Mouse (Mus musculus): ENCODE measurements around the gene Usp40. TPM values are rescaled to one million over a fixed set of nuclear protein-coding genes. Genes with fewer than 3 reads are reported as not detected.

Gene Usp40
- polyA plus RNA-seq, 1 experiment from 2014 or later, result 31.2 TPM

- Histone ChIP-seq H3K4me3 (ENCODE audit: low read depth, low read length) (no peak overlapping the region), H3K4me2 (ENCODE audit: low read depth, low read length) (no peak overlapping the region), H3K27me3 (replicated peaks; ENCODE audit: control insufficient read depth, insufficient read depth, low read length) (no peaks in the 10 kb centered on the region), H3K9ac (ENCODE audit: low read depth, low read length) (no peak overlapping the region), H3K36me3 (ENCODE audit: control insufficient read depth, insufficient read depth, low read length) (peaks cover 82% of the 10 kb centered on the region), H3K4me1 (ENCODE audit: control insufficient read depth, insufficient read depth, low read length) (no peaks in the 10 kb centered on the region), H3K27ac (replicated peaks; ENCODE audit: low read depth, low read length) (no peak overlapping the region), H3K9me3 (ENCODE audit: control insufficient read depth, low read length) (no peaks in the 10 kb centered on the region)
- DNase-seq (ENCODE audit: low spot score), result no peak
- no peak for ATAC-seq (ENCODE audit: low read depth)
- WGBS, result 75% methylated on average over 2 of the region's 2 CpGs
Observed at GRCm38 (mm10) chr1:87935546-87935945, 72.8 kb downstream of the Usp40 start.

- ATAC-seq (ENCODE audit: low read depth), result no peak
- WGBS, result 85% methylated on average over 9 of the region's 9 CpGs
Observed at GRCm38 (mm10) chr1:87935095-87935494, 73.3 kb downstream of the Usp40 start.

GRCm38 (mm10) chr1:87933051-87933450, 75.3 kb downstream of the Usp40 start:
- Histone ChIP-seq H3K9me3 (ENCODE audit: control insufficient read depth, low read length) (no peaks in the 10 kb centered on the region), H3K36me3 (ENCODE audit: control insufficient read depth, insufficient read depth, low read length) (peaks cover 70% of the 10 kb centered on the region), H3K27me3 (replicated peaks; ENCODE audit: control insufficient read depth, insufficient read depth, low read length) (no peaks in the 10 kb centered on the region), H3K4me2 (ENCODE audit: low read depth, low read length) (no peak overlapping the region), H3K4me3 (ENCODE audit: low read depth, low read length) (no peak overlapping the region), H3K27ac (replicated peaks; ENCODE audit: low read depth, low read length) (no peak overlapping the region), H3K4me1 (ENCODE audit: control insufficient read depth, insufficient read depth, low read length) (no peaks in the 10 kb centered on the region), H3K9ac (ENCODE audit: low read depth, low read length) (no peak overlapping the region)
- WGBS, result 75% methylated on average over 5 of the region's 5 CpGs
- ATAC-seq (ENCODE audit: low read depth) (peak; percentile 44; the same call in 1 of the 2 replicates), DNase-seq (ENCODE audit: low spot score) (peak; percentile 7)

More at GRCm38 (mm10) chr1:87935095-87935494, 73.3 kb downstream of the Usp40 start:
- Histone ChIP-seq H3K27ac (replicated peaks; ENCODE audit: low read depth, low read length) (no peak overlapping the region), H3K9me3 (ENCODE audit: control insufficient read depth, low read length) (no peaks in the 10 kb centered on the region), H3K4me1 (ENCODE audit: control insufficient read depth, insufficient read depth, low read length) (no peaks in the 10 kb centered on the region), H3K36me3 (ENCODE audit: control insufficient read depth, insufficient read depth, low read length) (peaks cover 78% of the 10 kb centered on the region), H3K4me3 (ENCODE audit: low read depth, low read length) (no peak overlapping the region), H3K27me3 (replicated peaks; ENCODE audit: control insufficient read depth, insufficient read depth, low read length) (no peaks in the 10 kb centered on the region), H3K4me2 (ENCODE audit: low read depth, low read length) (no peak overlapping the region), H3K9ac (ENCODE audit: low read depth, low read length) (no peak overlapping the region)
- DNase-seq (ENCODE audit: low spot score), result no peak

- no peaks in the 10 kb centered on the region for H3K9me3 ChIP-seq (ENCODE audit: control insufficient read depth, low read length)
- H3K4me2 ChIP-seq (ENCODE audit: low read depth, low read length), result no peak overlapping the region
- ATAC-seq (ENCODE audit: low read depth), result no peak
- peaks cover 78% of the 10 kb centered on the region for H3K36me3 ChIP-seq (ENCODE audit: control insufficient read depth, insufficient read depth, low read length)
- 79% methylated on average over 5 of the region's 5 CpGs for WGBS
- no peaks in the 10 kb centered on the region for H3K27me3 ChIP-seq (replicated peaks; ENCODE audit: control insufficient read depth, insufficient read depth, low read length)
- no peak overlapping the region for H3K9ac ChIP-seq (ENCODE audit: low read depth, low read length)
- no peak overlapping the region for H3K4me3 ChIP-seq (ENCODE audit: low read depth, low read length)
- no peak for DNase-seq (ENCODE audit: low spot score)
- no peaks in the 10 kb centered on the region for H3K4me1 ChIP-seq (ENCODE audit: control insufficient read depth, insufficient read depth, low read length)
- no peak overlapping the region for H3K27ac ChIP-seq (replicated peaks; ENCODE audit: low read depth, low read length)
Observed at GRCm38 (mm10) chr1:87929730-87930129, 78.6 kb downstream of the Usp40 start.

GRCm38 (mm10) chr1:87924888-87925287, 83.5 kb downstream of the Usp40 start:
- Histone ChIP-seq H3K27ac (replicated peaks; ENCODE audit: low read depth, low read length) (no peak overlapping the region), H3K36me3 (ENCODE audit: control insufficient read depth, insufficient read depth, low read length) (peaks cover 73% of the 10 kb centered on the region), H3K4me2 (ENCODE audit: low read depth, low read length) (no peak overlapping the region), H3K9ac (ENCODE audit: low read depth, low read length) (no peak overlapping the region), H3K4me1 (ENCODE audit: control insufficient read depth, insufficient read depth, low read length) (no peaks in the 10 kb centered on the region), H3K27me3 (replicated peaks; ENCODE audit: control insufficient read depth, insufficient read depth, low read length) (no peaks in the 10 kb centered on the region), H3K9me3 (ENCODE audit: control insufficient read depth, low read length) (no peaks in the 10 kb centered on the region), H3K4me3 (ENCODE audit: low read depth, low read length) (no peak overlapping the region)
- 94% methylated on average over 4 of the region's 4 CpGs for WGBS
- ATAC-seq (ENCODE audit: low read depth) (no peak), DNase-seq (ENCODE audit: low spot score) (no peak)

- Histone ChIP-seq H3K27me3 (replicated peaks; ENCODE audit: control insufficient read depth, insufficient read depth, low read length) (no peaks in the 10 kb centered on the region), H3K4me1 (ENCODE audit: control insufficient read depth, insufficient read depth, low read length) (no peaks in the 10 kb centered on the region), H3K9me3 (ENCODE audit: control insufficient read depth, low read length) (no peaks in the 10 kb centered on the region), H3K9ac (ENCODE audit: low read depth, low read length) (no peak overlapping the region), H3K27ac (replicated peaks; ENCODE audit: low read depth, low read length) (no peak overlapping the region), H3K36me3 (ENCODE audit: control insufficient read depth, insufficient read depth, low read length) (peaks cover 80% of the 10 kb centered on the region), H3K4me3 (ENCODE audit: low read depth, low read length) (no peak overlapping the region), H3K4me2 (ENCODE audit: low read depth, low read length) (no peak overlapping the region)
- ATAC-seq (ENCODE audit: low read depth) (no peak), DNase-seq (ENCODE audit: low spot score) (peak; percentile 55)
- WGBS, result 64% methylated on average over 1 of the region's 1 CpGs
Observed at GRCm38 (mm10) chr1:87922666-87923065, 85.7 kb downstream of the Usp40 start.

GRCm38 (mm10) chr1:87920056-87920614, 88.2 kb downstream of the Usp40 start:
- Histone ChIP-seq H3K36me3 (ENCODE audit: control insufficient read depth, insufficient read depth, low read length) (peaks cover 69% of the 10 kb centered on the region), H3K27ac (replicated peaks; ENCODE audit: low read depth, low read length) (no peak overlapping the region), H3K9me3 (ENCODE audit: control insufficient read depth, low read length) (no peaks in the 10 kb centered on the region), H3K4me1 (ENCODE audit: control insufficient read depth, insufficient read depth, low read length) (no peaks in the 10 kb centered on the region), H3K27me3 (replicated peaks; ENCODE audit: control insufficient read depth, insufficient read depth, low read length) (no peaks in the 10 kb centered on the region), H3K9ac (ENCODE audit: low read depth, low read length) (no peak overlapping the region), H3K4me2 (ENCODE audit: low read depth, low read length) (no peak overlapping the region), H3K4me3 (ENCODE audit: low read depth, low read length) (no peak overlapping the region)
- no peak for ATAC-seq (ENCODE audit: low read depth)
- DNase-seq (ENCODE audit: low spot score), result no peak
- 80% methylated on average over 3 of the region's 3 CpGs for WGBS

- Histone ChIP-seq H3K9ac (ENCODE audit: low read depth, low read length) (no peak overlapping the region), H3K4me2 (ENCODE audit: low read depth, low read length) (no peak overlapping the region), H3K27ac (replicated peaks; ENCODE audit: low read depth, low read length) (no peak overlapping the region), H3K27me3 (replicated peaks; ENCODE audit: control insufficient read depth, insufficient read depth, low read length) (no peaks in the 10 kb centered on the region), H3K4me3 (ENCODE audit: low read depth, low read length) (no peak overlapping the region), H3K36me3 (ENCODE audit: control insufficient read depth, insufficient read depth, low read length) (peaks cover 57% of the 10 kb centered on the region), H3K4me1 (ENCODE audit: control insufficient read depth, insufficient read depth, low read length) (no peaks in the 10 kb centered on the region), H3K9me3 (ENCODE audit: control insufficient read depth, low read length) (no peaks in the 10 kb centered on the region)
- DNase-seq (ENCODE audit: low spot score) (no peak), ATAC-seq (ENCODE audit: low read depth) (no peak)
- 100% methylated on average over 2 of the region's 2 CpGs for WGBS
Observed at GRCm38 (mm10) chr1:87918061-87918460, 90.3 kb downstream of the Usp40 start.

GRCm38 (mm10) chr1:87917361-87917760, 91.0 kb downstream of the Usp40 start:
- H3K4me2 ChIP-seq (ENCODE audit: low read depth, low read length), result no peak overlapping the region
- DNase-seq (ENCODE audit: low spot score) (no peak), ATAC-seq (ENCODE audit: low read depth) (no peak)
- peaks cover 57% of the 10 kb centered on the region for H3K36me3 ChIP-seq (ENCODE audit: control insufficient read depth, insufficient read depth, low read length)
- H3K27ac ChIP-seq (replicated peaks; ENCODE audit: low read depth, low read length), result no peak overlapping the region
- no peak overlapping the region for H3K4me3 ChIP-seq (ENCODE audit: low read depth, low read length)
- H3K9ac ChIP-seq (ENCODE audit: low read depth, low read length), result no peak overlapping the region
- no peaks in the 10 kb centered on the region for H3K4me1 ChIP-seq (ENCODE audit: control insufficient read depth, insufficient read depth, low read length)
- 94% methylated on average over 3 of the region's 3 CpGs for WGBS
- no peaks in the 10 kb centered on the region for H3K9me3 ChIP-seq (ENCODE audit: control insufficient read depth, low read length)
- no peaks in the 10 kb centered on the region for H3K27me3 ChIP-seq (replicated peaks; ENCODE audit: control insufficient read depth, insufficient read depth, low read length)
